Mouse (Mus musculus): Measurements from ENCODE around the gene Mark3.

DNA sequence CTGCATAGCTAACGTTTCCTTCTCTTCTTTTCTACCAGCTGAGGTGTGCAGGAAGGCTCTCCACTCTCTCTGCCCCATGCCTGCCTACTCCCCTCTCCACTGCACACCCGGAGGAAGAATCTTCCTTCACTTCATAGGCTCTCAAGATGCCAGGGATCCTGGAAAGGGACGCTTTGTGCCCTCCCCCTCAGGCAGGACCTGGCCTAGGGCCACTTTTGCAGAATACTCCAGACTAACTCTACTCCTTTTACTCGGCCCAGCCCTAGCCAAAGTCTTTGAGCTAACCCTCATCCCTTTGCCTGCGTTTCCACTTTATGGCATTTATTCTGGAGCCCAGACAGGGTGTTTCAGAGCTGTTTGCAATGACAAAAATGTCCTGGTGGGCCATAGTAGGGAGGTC lies 103.1 kb downstream of the Mark3 start:
- no peak for TF ChIP-seq CTCF (IDR thresholded peaks at IDR 0.05; ENCODE audit: control insufficient read depth, insufficient read depth, low read length)
- TF ChIP-seq POLR2A (IDR thresholded peaks at IDR 0.05; ENCODE audit: borderline replicate concordance, control insufficient read depth, low read depth, low read length): no peak
